Mouse (Mus musculus) fibroblast of lung, adult 2 months (primary cell): Measurements from ENCODE around the gene Slc25a5.

Source experiments
- DNase-seq: peaks from one replicate; pipeline ENCODE4 v3.0.0-alpha.2; 2011; ENCODE audit warnings: low read depth

Slc25a5 gene

GRCm38 (mm10) chrX:36803189-36803588, 7.7 kb downstream of the Slc25a5 start:
- DNase-seq: no peak

GRCm38 (mm10) chrX:36804196-36804595, 8.7 kb downstream of the Slc25a5 start:
- DNase-seq: no peak

- no peak for DNase-seq
Observed at GRCm38 (mm10) chrX:36805466-36806235, 10.2 kb downstream of the Slc25a5 start.

GRCm38 (mm10) chrX:36807360-36808317, 12.2 kb downstream of the Slc25a5 start:
- peak; percentile 46 for DNase-seq

GRCm38 (mm10) chrX:36808318-36808683, 12.8 kb downstream of the Slc25a5 start:
- DNase-seq: no peak

- DNase-seq: no peak
Observed at GRCm38 (mm10) chrX:36811377-36811776, 15.9 kb downstream of the Slc25a5 start.

GRCm38 (mm10) chrX:36814161-36814836, 18.8 kb downstream of the Slc25a5 start:
- DNase-seq: no peak

- no peak for DNase-seq
Observed at GRCm38 (mm10) chrX:36815022-36815421, 19.6 kb downstream of the Slc25a5 start.

- DNase-seq: no peak
Observed at GRCm38 (mm10) chrX:36815439-36815838, 20.0 kb downstream of the Slc25a5 start.

GRCm38 (mm10) chrX:36816368-36816899, 21.0 kb downstream of the Slc25a5 start:
- DNase-seq: no peak

- DNase-seq: no peak
Observed at GRCm38 (mm10) chrX:36816953-36817441, 21.5 kb downstream of the Slc25a5 start.

GRCm38 (mm10) chrX:36819575-36819974, 24.1 kb downstream of the Slc25a5 start:
- no peak for DNase-seq

GRCm38 (mm10) chrX:36820201-36820600, 24.8 kb downstream of the Slc25a5 start:
- DNase-seq: no peak

GRCm38 (mm10) chrX:36823932-36824711, 28.7 kb downstream of the Slc25a5 start:
- DNase-seq: no peak

GRCm38 (mm10) chrX:36825032-36825431, 29.6 kb downstream of the Slc25a5 start:
- DNase-seq: no peak

GRCm38 (mm10) chrX:36826873-36827272, 31.4 kb downstream of the Slc25a5 start:
- no peak for DNase-seq

- peak; percentile 44 for DNase-seq
Observed at GRCm38 (mm10) chrX:36830271-36830670, 34.8 kb downstream of the Slc25a5 start.

- DNase-seq: no peak
Observed at GRCm38 (mm10) chrX:36831632-36832031, 36.2 kb downstream of the Slc25a5 start.

GRCm38 (mm10) chrX:36833397-36834084, 38.1 kb downstream of the Slc25a5 start:
- DNase-seq: no peak

- no peak for DNase-seq
Observed at GRCm38 (mm10) chrX:36837069-36837676, 41.7 kb downstream of the Slc25a5 start.
